Mouse (Mus musculus): ENCODE measurements around the gene Dagla. TPM values are rescaled to one million over a fixed set of nuclear protein-coding genes. Genes with fewer than 3 reads are reported as not detected.
A peak's percentile ranks its signal among the peaks of the same experiment; 100 is the strongest.

The Dagla gene
- polyA plus RNA-seq (2015; fragmentation: Nextera tagmentation; extraction: Ambion mirVana), result 3.1 and 3.3 TPM in 2 replicates

DNA sequence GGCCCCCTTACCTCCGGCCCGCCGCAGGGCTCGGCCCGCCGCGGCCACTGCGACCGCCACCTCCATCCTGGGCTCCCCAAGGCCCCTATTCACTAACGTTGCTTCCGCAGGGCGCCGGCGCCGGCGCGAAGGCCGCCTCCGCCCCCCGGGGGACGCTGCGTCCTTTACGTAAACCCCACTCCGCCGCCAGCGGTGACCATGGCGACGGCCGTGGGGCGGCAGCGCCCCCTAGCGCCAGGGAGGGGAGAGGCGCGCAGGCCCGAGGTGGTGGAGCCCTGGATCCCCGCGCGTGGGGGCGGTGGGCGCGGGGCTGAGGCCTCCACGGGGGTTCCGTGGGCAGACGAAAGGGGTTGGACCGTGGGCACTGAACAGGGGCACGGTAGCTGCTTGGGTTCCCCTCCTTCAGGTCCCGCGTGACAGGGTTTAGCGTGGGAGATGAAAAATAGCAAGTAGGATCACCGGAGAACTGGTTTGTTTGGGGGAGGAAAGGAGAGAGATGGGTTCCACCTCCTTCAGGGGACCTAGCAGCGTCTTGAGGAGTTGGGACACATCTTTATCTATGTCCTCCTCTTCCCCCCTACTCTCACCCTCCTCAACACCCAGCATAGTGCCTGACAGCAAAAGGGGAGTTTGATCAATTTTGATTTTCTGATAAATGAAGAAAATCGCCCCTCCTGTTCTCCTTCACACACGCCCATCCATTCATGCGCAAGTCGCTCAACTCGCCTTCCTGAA, at the start of gene Dagla:
Dagla (minus strand) TSS at position 68 of the 735 bp plus-strand sequence.
- 7% methylated on average over 56 of the region's 56 CpGs for WGBS
- ATAC-seq (ENCODE audit: insufficient number of reproducible peaks, low FRiP score, low TSS enrichment, low read depth), result no peak
- no peaks in the 10 kb centered on the region for H3K36me3 ChIP-seq
- H3K4me3 ChIP-seq, result peak within 1 kb of the TSS; percentile 74
- H3K9ac ChIP-seq, result peak within 1 kb of the TSS; percentile 71
- H3K27me3 ChIP-seq, result peaks cover 38% of the 10 kb centered on the region
- H3K9me3 ChIP-seq, result no peaks in the 10 kb centered on the region
- peaks cover 26% of the 10 kb centered on the region for H3K4me1 ChIP-seq
- no peak within 1 kb of the TSS for H3K27ac ChIP-seq
- H3K4me2 ChIP-seq, result peak within 1 kb of the TSS; percentile 94

DNA sequence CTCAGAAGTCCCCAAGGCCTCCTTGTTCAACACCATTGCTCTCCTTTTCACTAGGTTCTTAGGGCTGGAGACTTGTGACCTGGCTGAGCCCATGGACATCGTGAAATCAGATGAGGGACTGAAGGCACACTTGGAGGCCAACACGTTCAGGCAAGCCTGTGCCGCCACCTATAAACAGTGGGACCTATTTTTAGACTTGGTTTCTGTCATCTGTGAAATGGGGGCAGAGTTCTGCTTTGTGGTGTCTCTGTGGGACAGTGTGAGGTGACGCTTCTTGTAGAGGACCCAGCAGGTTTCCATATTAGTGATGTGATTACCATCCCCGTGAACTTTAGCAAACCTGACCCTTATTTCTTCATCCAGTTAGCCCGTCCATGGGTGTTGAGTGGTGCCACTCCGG, 47.5 kb upstream of the Dagla start:
- H3K27me3 ChIP-seq, result 0 out of 2 replicates have a peak, but pooled peaks cover under 1% of the 10 kb centered on the region
- 0 out of 2 replicates have a peak, but pooled peaks cover 4% of the 10 kb centered on the region for H3K4me1 ChIP-seq
- 80% methylated on average over 7 of the region's 7 CpGs for WGBS
- no peaks in the 10 kb centered on the region for H3K36me3 ChIP-seq
- ATAC-seq (ENCODE audit: insufficient number of reproducible peaks, low FRiP score, low TSS enrichment, low read depth), result no peak
- H3K9me3 ChIP-seq, result no peaks in the 10 kb centered on the region
- H3K27ac ChIP-seq, result no peak overlapping the region
- no peak overlapping the region for H3K4me2 ChIP-seq
- no peak overlapping the region for H3K9ac ChIP-seq
- H3K4me3 ChIP-seq, result no peak overlapping the region

DNA sequence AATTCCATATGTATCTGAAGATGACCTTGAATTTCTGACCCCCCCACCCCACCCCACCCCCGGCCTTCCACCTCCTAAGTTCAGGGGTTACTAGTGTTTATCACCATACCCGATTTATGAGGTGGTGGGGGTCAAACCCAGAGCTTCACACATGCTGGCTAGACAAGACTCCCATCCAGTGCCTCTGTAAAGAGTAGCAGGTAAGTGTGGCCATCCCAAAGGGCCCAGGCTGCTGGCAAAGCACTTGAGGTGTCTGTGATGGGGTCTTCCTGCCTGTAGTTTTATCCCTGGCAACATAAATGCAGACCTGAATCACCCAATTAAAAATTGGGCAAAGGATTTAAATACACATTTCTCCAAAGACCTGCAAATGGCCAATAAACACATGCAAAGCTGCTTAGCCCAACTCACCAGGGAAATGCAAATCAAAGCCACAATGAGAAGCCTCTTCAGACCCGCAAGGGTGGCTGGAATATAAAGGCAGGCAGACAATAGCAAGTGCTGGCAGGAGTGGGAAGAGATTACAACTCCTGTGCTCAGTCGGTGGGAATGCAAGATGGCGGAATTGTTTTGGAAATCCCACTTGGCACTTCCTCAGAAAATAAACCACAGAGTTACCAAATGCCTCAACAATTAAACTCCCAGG, 43.1 kb upstream of the Dagla start:
- H3K9ac ChIP-seq, result no peak overlapping the region
- H3K36me3 ChIP-seq, result no peaks in the 10 kb centered on the region
- H3K9me3 ChIP-seq, result no peaks in the 10 kb centered on the region
- 53% methylated on average over 5 of the region's 5 CpGs for WGBS
- H3K4me1 ChIP-seq, result no peaks in the 10 kb centered on the region
- peaks cover 11% of the 10 kb centered on the region for H3K27me3 ChIP-seq
- H3K27ac ChIP-seq, result no peak overlapping the region
- no peak overlapping the region for H3K4me3 ChIP-seq
- ATAC-seq (ENCODE audit: insufficient number of reproducible peaks, low FRiP score, low TSS enrichment, low read depth), result no peak
- no peak overlapping the region for H3K4me2 ChIP-seq

DNA sequence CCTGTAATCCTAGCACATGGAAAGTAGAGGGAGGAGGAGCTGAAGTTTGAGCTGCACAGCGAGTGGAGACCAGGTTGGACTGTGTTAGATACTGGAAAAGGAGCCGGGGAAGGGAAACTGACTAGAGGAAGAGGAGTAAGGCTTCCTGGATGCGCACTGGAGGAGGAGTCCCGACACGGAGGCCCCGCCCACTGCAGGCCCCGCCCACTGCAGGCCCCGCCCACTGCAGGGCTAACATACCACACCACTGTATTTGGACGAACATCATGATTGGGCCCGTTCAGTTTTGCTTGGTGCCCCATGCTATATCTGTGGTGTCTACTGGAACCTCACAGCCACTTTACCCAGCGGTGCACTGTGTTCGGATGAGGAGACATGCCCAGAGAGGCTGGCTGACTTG, 41.0 kb upstream of the Dagla start:
- WGBS, result 39% methylated on average over 12 of the region's 12 CpGs
- Histone ChIP-seq H3K9ac (no peak overlapping the region), H3K36me3 (no peaks in the 10 kb centered on the region), H3K27me3 (peaks cover 16% of the 10 kb centered on the region), H3K27ac (no peak overlapping the region), H3K4me3 (no peak overlapping the region), H3K4me2 (no peak overlapping the region), H3K9me3 (no peaks in the 10 kb centered on the region), H3K4me1 (peaks cover 18% of the 10 kb centered on the region)
- ATAC-seq (ENCODE audit: insufficient number of reproducible peaks, low FRiP score, low TSS enrichment, low read depth), result no peak

DNA sequence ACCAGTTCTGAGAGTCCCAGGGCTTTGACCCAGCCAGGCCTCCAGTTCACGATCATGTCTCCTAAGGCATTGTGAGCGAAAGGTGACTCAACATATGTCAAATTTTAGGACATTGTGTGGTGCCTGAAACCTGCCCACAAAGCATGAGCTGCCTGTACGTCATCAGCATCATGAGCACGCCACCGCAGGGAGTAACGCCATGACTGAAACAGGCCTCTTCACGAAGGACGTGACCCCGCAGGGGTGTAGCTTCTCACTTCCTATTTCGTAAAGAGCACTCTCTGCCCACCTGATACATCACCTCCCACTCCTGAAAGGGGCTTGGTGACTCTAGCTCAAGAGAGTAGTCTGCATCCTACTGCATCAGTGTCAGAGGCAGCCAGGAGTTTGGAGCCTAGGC, 39.2 kb upstream of the Dagla start:
- no peak for ATAC-seq (ENCODE audit: insufficient number of reproducible peaks, low FRiP score, low TSS enrichment, low read depth)
- Histone ChIP-seq H3K36me3 (no peaks in the 10 kb centered on the region), H3K9ac (no peak overlapping the region), H3K27ac (no peak overlapping the region), H3K4me1 (peaks cover 22% of the 10 kb centered on the region), H3K4me3 (no peak overlapping the region), H3K27me3 (peaks cover 31% of the 10 kb centered on the region), H3K9me3 (no peaks in the 10 kb centered on the region), H3K4me2 (no peak overlapping the region)
- 82% methylated on average over 10 of the region's 10 CpGs for WGBS

DNA sequence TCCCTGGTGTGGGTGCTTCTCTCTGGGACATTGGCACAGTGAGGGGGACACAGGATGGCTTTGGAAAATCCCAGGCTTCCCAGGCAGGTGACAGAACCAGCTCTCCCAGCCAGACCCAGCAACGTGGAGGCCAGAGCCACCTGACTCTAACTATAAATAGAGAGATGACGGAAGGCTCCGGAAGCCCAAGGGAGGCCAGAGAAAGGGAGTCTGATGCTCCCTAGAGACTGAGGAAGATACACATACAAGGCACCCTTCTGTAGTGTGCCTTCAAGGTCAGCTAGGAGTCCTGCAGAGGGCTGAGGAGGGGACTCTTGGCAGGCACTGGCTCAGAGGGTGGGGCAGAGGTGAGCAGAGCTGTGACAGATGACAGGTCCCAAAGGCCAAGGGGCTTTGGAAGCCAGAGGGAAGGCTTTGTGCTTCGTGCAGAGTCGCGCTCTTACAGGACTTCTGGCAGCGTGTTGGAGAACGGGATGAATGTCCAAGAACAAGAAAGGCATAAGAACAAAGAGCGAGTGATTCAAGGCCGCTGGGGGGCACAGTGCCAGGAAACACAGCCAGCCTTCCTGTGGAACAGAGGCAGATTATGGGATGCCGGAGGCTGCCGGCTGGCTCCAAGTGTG, 37.3 kb upstream of the Dagla start:
- no peak overlapping the region for H3K4me3 ChIP-seq
- no peak overlapping the region for H3K9ac ChIP-seq
- ATAC-seq (ENCODE audit: insufficient number of reproducible peaks, low FRiP score, low TSS enrichment, low read depth), result no peak
- WGBS, result 42% methylated on average over 12 of the region's 12 CpGs
- H3K36me3 ChIP-seq, result no peaks in the 10 kb centered on the region
- H3K27ac ChIP-seq, result no peak overlapping the region
- H3K9me3 ChIP-seq, result no peaks in the 10 kb centered on the region
- peaks cover 34% of the 10 kb centered on the region for H3K27me3 ChIP-seq
- peaks cover 22% of the 10 kb centered on the region for H3K4me1 ChIP-seq
- H3K4me2 ChIP-seq, result no peak overlapping the region; the same call in 1 of the 2 replicates

DNA sequence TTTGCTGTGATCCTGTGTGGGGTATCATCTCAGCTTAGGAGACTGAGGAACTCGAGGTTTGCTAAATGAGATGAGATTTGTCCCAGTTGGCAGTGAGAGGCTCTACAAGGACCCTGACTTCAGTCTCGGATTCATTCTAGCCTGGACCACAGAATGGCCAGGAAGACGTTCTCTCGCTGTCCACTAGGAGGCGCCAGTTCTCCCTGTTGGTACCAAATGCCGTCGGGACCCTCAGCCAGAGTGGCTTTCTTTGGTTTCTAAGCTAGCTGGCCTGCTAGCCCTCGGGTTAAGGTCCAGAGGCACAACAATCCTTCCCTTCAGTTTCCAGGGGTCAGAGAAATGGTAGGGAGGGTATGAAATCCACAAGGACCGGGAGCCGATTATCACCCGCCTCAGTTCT, 36.5 kb upstream of the Dagla start:
- Histone ChIP-seq H3K4me3 (no peak overlapping the region), H3K9ac (no peak overlapping the region), H3K36me3 (no peaks in the 10 kb centered on the region), H3K4me1 (peaks cover 22% of the 10 kb centered on the region), H3K4me2 (no peak overlapping the region), H3K9me3 (no peaks in the 10 kb centered on the region), H3K27ac (no peak overlapping the region), H3K27me3 (peaks cover 38% of the 10 kb centered on the region)
- 16% methylated on average over 11 of the region's 11 CpGs for WGBS
- no peak for ATAC-seq (ENCODE audit: insufficient number of reproducible peaks, low FRiP score, low TSS enrichment, low read depth)

DNA sequence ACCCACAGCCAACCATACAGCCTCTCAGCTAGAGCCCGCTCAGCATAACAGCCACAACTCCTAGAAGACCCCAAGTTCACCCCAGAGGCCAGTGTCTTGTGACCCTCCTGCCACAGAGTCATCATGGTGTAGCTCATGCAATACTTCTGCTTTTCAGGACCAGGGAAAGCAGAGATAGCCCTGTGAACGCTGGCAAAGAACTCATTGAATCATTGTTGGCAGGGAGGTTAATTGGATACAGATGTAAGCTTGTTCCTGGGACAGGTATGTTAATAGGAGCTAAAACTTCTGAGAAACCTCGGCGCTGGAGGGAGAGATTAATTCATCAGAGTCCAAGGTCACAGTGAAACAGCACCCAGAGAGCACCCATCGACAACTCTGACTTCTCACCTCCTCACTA, 36.0 kb upstream of the Dagla start:
- Histone ChIP-seq H3K4me2 (no peak overlapping the region), H3K36me3 (no peaks in the 10 kb centered on the region), H3K4me3 (no peak overlapping the region), H3K9me3 (no peaks in the 10 kb centered on the region), H3K27me3 (peaks cover 38% of the 10 kb centered on the region), H3K27ac (no peak overlapping the region), H3K9ac (no peak overlapping the region), H3K4me1 (peaks cover 22% of the 10 kb centered on the region)
- 22% methylated on average over 5 of the region's 5 CpGs for WGBS
- ATAC-seq (ENCODE audit: insufficient number of reproducible peaks, low FRiP score, low TSS enrichment, low read depth), result no peak

DNA sequence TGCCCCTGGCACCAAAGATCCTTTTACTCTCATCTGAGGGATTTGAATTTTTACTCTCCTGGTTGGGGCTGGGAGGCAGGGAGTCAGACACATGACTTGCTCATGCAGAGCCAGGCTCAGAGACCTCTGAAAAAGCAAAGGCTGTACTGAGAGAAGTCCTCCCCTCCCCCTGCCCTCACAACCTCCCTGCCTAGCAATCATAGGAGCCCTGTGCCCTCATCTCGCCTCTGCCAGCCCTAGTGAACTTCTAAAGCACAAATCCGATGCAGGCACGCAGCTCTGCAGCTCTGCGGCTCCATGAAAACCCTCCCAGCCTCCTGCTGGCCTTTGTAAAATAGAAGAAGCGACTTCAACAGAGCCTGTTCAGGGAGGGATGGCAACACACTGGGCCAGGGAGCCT, 34.6 kb upstream of the Dagla start:
- Histone ChIP-seq H3K4me1 (peaks cover 22% of the 10 kb centered on the region), H3K27ac (no peak overlapping the region), H3K9me3 (no peaks in the 10 kb centered on the region), H3K9ac (no peak overlapping the region), H3K4me2 (no peak overlapping the region), H3K4me3 (no peak overlapping the region), H3K27me3 (peaks cover 43% of the 10 kb centered on the region), H3K36me3 (no peaks in the 10 kb centered on the region)
- no peak for ATAC-seq (ENCODE audit: insufficient number of reproducible peaks, low FRiP score, low TSS enrichment, low read depth)
- 29% methylated on average over 5 of the region's 5 CpGs for WGBS

DNA sequence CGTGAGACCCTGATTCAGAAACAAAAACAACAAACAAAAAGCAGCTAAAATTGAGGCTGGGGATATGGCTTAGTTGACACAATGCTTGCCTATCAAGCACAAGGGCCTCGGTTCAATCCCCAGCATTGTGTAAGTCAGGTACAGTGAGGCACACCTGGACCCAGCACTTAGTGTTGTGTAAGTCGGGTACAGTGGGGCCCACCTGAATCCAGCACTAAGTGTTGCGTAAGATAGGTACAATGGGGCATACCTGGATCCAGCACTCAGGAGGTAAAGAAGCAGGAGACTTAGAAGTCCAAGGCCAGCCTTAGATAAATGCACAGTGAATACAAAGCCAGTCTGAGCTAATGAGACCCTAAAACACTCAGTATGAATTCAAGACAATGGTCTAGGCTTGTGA, 34.0 kb upstream of the Dagla start:
- H3K4me3 ChIP-seq, result no peak overlapping the region
- peaks cover 22% of the 10 kb centered on the region for H3K4me1 ChIP-seq
- 72% methylated on average over 4 of the region's 4 CpGs for WGBS
- no peak overlapping the region for H3K9ac ChIP-seq
- no peaks in the 10 kb centered on the region for H3K9me3 ChIP-seq
- H3K27ac ChIP-seq, result no peak overlapping the region
- H3K4me2 ChIP-seq, result no peak overlapping the region
- ATAC-seq (ENCODE audit: insufficient number of reproducible peaks, low FRiP score, low TSS enrichment, low read depth), result no peak
- peaks cover 42% of the 10 kb centered on the region for H3K27me3 ChIP-seq
- H3K36me3 ChIP-seq, result no peaks in the 10 kb centered on the region

DNA sequence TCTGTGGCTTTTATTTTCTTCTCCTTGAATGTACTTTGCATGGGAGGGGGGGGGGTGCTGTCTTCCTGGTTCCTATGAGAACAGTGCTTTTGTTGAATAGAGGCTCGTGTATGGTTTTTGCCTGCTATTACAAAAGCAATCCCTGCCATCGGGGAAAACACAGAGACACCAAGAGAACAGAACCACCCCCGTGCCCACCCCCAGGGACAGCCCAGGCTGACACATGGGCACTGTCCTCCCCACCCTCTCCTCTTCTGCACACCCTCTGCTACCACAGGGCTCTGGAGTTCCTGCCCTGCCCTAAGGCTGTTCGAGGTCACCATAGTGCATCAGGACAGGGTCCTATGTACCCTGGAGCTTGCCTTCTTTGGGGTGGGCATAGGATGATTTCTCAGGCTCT, 29.8 kb upstream of the Dagla start:
- H3K9ac ChIP-seq, result no peak overlapping the region
- 79% methylated on average over 4 of the region's 4 CpGs for WGBS

More for the DNA sequence above, 29.8 kb upstream of the Dagla start:
- no peak overlapping the region for H3K27ac ChIP-seq
- H3K27me3 ChIP-seq, result peaks cover 25% of the 10 kb centered on the region
- no peak for ATAC-seq (ENCODE audit: insufficient number of reproducible peaks, low FRiP score, low TSS enrichment, low read depth)
- H3K36me3 ChIP-seq, result no peaks in the 10 kb centered on the region
- H3K4me1 ChIP-seq, result no peaks in the 10 kb centered on the region
- no peak overlapping the region for H3K4me3 ChIP-seq
- no peak overlapping the region for H3K4me2 ChIP-seq
- no peaks in the 10 kb centered on the region for H3K9me3 ChIP-seq

Measured in limb, embryonic 15.5 days (tissue).